12 mouse cellular contexts compared by ENCODE assay signal in genomic region chr12:97278331-97278730, GRCm38 (mm10).
DNase-seq lines count a peak whose midpoint lies in the region; ATAC-seq and TF ChIP-seq lines count a peak whose summit lies in the region.
"Had no signal": no experiment of that assay in that cellular context is flagged by ENCODE, and none has a peak within 500 bp of the region (broad histone marks: within the 10 kb centered on the region; RNA-seq: fewer than 3 reads in every experiment).

No protein-coding gene starts in this region.

- TF ChIP-seq POLR2A in CH12.LX (IDR thresholded peaks at IDR 0.05; ENCODE audit: low read depth, low read length), result no peak

- peak; percentile 53 for TF ChIP-seq RAD21 in CH12.LX (IDR thresholded peaks at IDR 0.05; ENCODE audit: low read depth, low read length)

- H3K27me3 ChIP-seq in CH12.LX (replicated peaks), result no peaks in the 10 kb centered on the region
- H3K27me3 ChIP-seq: embryonic facial prominence, embryonic 15.5 days; liver, embryonic 15.5 days; neural tube, embryonic 13.5 days had no signal

- no peak overlapping the region for H3K9ac ChIP-seq in CH12.LX (ENCODE audit: insufficient read depth, low read depth)
- H3K9ac ChIP-seq: embryonic facial prominence, embryonic 15.5 days; liver, embryonic 15.5 days; neural tube, embryonic 13.5 days had no signal

- H3K4me1 ChIP-seq in CH12.LX (ENCODE audit: control insufficient read depth in 1 of 2, insufficient read depth in 2 of 2), result peaks cover 0 to 17% of the 10 kb centered on the region in 2 experiments; a peak in 2 of 4 replicates
- H3K4me1 ChIP-seq: embryonic facial prominence, embryonic 15.5 days; liver, embryonic 15.5 days; neural tube, embryonic 13.5 days had no signal

- H3K79me2 ChIP-seq in CH12.LX (replicated peaks; ENCODE audit: control insufficient read depth, extremely low read depth, insufficient read depth, poor library complexity, severe bottlenecking), result no peaks in the 10 kb centered on the region

- TF ChIP-seq EP300 in CH12.LX (IDR thresholded peaks at IDR 0.05; ENCODE audit: low read length), result no peak

- ATAC-seq in inflammation-experienced regulatory T-cells, adult 6 months, result no peak

- peak; percentile 3 for DNase-seq in adrenal gland, postnatal 10 days
- no peak for DNase-seq in adrenal gland, postnatal 36 days
- peak; percentile 6 for DNase-seq in kidney, adult 9 months
- no peak for DNase-seq in kidney, adult 11 months
- DNase-seq in CH12.LX (ENCODE audit: extremely low read depth), result peak; percentile 50
- peak; percentile 17 for DNase-seq in kidney, postnatal 10 days
- DNase-seq in urinary bladder, postnatal 14 days (ENCODE audit: low spot score), result no peak
- DNase-seq: right cerebral cortex, postnatal 14 days had no signal

- H3K36me3 ChIP-seq in CH12.LX (replicated peaks in 1 of 2; ENCODE audit: control insufficient read depth in 1 of 2, insufficient read depth in 1 of 2, low read length in 1 of 2), result no peaks in the 10 kb centered on the region
- H3K36me3 ChIP-seq: embryonic facial prominence, embryonic 15.5 days; liver, embryonic 15.5 days; neural tube, embryonic 13.5 days had no signal

- in situ Hi-C loops in CH12.LX (cut with MboI; ENCODE audit: low pct_ligation_motif_present, low pct_unique_long_range_greater_than_20kb, low sequenced_read_pairs), result no loop called here

- TF ChIP-seq CTCF in CH12.LX (conservative IDR thresholded peaks at IDR 0.05 in 1 of 2, IDR thresholded peaks at IDR 0.05 in 1 of 2; ENCODE audit: low read depth in 2 of 2, low read length in 2 of 2), result peak in 1 of 2 experiments; percentile 35; a peak in 2 of 4 replicates

- H3K27ac ChIP-seq in CH12.LX (ENCODE audit: insufficient read depth, low read depth), result no peak overlapping the region
- H3K27ac ChIP-seq: embryonic facial prominence, embryonic 15.5 days; liver, embryonic 15.5 days; neural tube, embryonic 13.5 days had no signal

- no peaks in the 10 kb centered on the region for H3K9me3 ChIP-seq in CH12.LX (replicated peaks; ENCODE audit: low read length)
- H3K9me3 ChIP-seq: embryonic facial prominence, embryonic 15.5 days; liver, embryonic 15.5 days; neural tube, embryonic 13.5 days had no signal

- no peak overlapping the region for H3K4me3 ChIP-seq in CH12.LX (replicated peaks in 1 of 3; ENCODE audit: low read depth in 2 of 3, low read length in 2 of 3, poor library complexity in 1 of 3)
- H3K4me3 ChIP-seq: embryonic facial prominence, embryonic 15.5 days; liver, embryonic 15.5 days; neural tube, embryonic 13.5 days had no signal

- dilution Hi-C loops in CH12.LX (cut with MboI; ENCODE audit: extremely low pct_ligation_motif_present, extremely low pct_unique_long_range_greater_than_20kb, low sequenced_read_pairs), result no loop called here

- H3K4me2 ChIP-seq in CH12.LX (ENCODE audit: insufficient read depth, low read depth, poor library complexity, severe bottlenecking), result no peak overlapping the region
- H3K4me2 ChIP-seq: embryonic facial prominence, embryonic 15.5 days; liver, embryonic 15.5 days; neural tube, embryonic 13.5 days had no signal

TF ChIP-seq in CH12.LX, 34 proteins besides CTCF, POLR2A, EP300 and RAD21:
- no peak for TF ChIP-seq RCOR1 (conservative IDR thresholded peaks at IDR 0.05; ENCODE audit: low read depth, low read length)
- peak; percentile 29 for TF ChIP-seq SMC3 (IDR thresholded peaks at IDR 0.05; ENCODE audit: low read depth, low read length)
- TF ChIP-seq MAX (IDR thresholded peaks at IDR 0.05; ENCODE audit: low read length), result no peak

Comparison
In these comparisons a context has a peak if more than half of its experiments do, and no peak if none do; other contexts are left out.
1. DNase-seq: peak in adrenal gland, postnatal 10 days (single experiment), kidney, adult 9 months (single experiment), CH12.LX (single experiment) and kidney, postnatal 10 days (single experiment); none in adrenal gland, postnatal 36 days (0 of 2), kidney, adult 11 months (single experiment) and urinary bladder, postnatal 14 days (single experiment).